Mouse (Mus musculus) heart, embryonic 13.5 days (tissue): Measurements from ENCODE around the gene Fhad1. TPM values are rescaled to one million over a fixed set of nuclear protein-coding genes. Genes with fewer than 3 reads are reported as not detected.
A peak's percentile ranks its signal among the peaks of the same experiment; 100 is the strongest.

Experiments
- ATAC-seq: fragments of 200-750 bp; cut with Nextera tagmentation; 2 replicates; pipeline ENCODE4 v1.8.0; 2017; ENCODE audit warnings: moderate TSS enrichment; ENCODE audit not compliant: insufficient number of reproducible peaks, low FRiP score, low TSS enrichment; ENCODE audit errors: extremely low read depth
- H3K27ac ChIP-seq: fragments of 300-500 bp; sonication (generic); replicated peaks from 2 replicates; pipeline ENCODE4 v1.5.1; 2015; ENCODE audit warnings: moderate library complexity, mild to moderate bottlenecking, inconsistent platforms
- H3K27me3 ChIP-seq: fragments of 300-500 bp; sonication (generic); replicated peaks from 2 replicates; pipeline ENCODE4 v1.6.1; 2015; ENCODE audit warnings: mild to moderate bottlenecking, inconsistent platforms
- H3K36me3 ChIP-seq: fragments of 300-500 bp; sonication (generic); 2 replicates; pipeline ENCODE4 v1.6.1; 2015; ENCODE audit warnings: mild to moderate bottlenecking, inconsistent platforms
- H3K4me1 ChIP-seq: fragments of 300-500 bp; sonication (generic); 2 replicates; pipeline ENCODE4 v1.6.1; 2015; ENCODE audit warnings: inconsistent platforms
- H3K4me2 ChIP-seq: fragments of 300-500 bp; sonication (generic); 2 replicates; pipeline ENCODE4 v1.6.1; 2015; ENCODE audit warnings: inconsistent platforms, mild to moderate bottlenecking, moderate library complexity
- H3K4me3 ChIP-seq: fragments of 300-500 bp; sonication (generic); 2 replicates; pipeline ENCODE4 v1.5.1; 2015; ENCODE audit warnings: moderate library complexity, mild to moderate bottlenecking, inconsistent platforms
- H3K9ac ChIP-seq: fragments of 300-500 bp; sonication (generic); 2 replicates; pipeline ENCODE4 v1.6.1; 2015; ENCODE audit warnings: inconsistent platforms, mild to moderate bottlenecking, moderate library complexity
- H3K9me3 ChIP-seq: fragments of 300-500 bp; sonication (generic); 2 replicates; pipeline ENCODE4 v1.6.1; 2016; ENCODE audit warnings: inconsistent platforms
- WGBS: fragments of 180-500 bp; shearing (Covaris S2); methylation state at CpG from one replicate; pipeline ENCODE4 v1.1.7; 2015; ENCODE audit warnings: mixed read lengths; 5-methylcytosine and 5-hydroxymethylcytosine counted together
- polyA plus RNA-seq: library from polyadenylated mRNA; unstranded; fragments of >200 nt; fragmentation: Nextera tagmentation; extraction: Ambion mirVana; gene quantifications from 2 replicates; pipeline ENCODE4 v1.2.1, GENCODE M21; 2015

Fhad1 gene
- polyA plus RNA-seq, 1 experiment from 2014 or later = 3.6 TPM

DNA sequence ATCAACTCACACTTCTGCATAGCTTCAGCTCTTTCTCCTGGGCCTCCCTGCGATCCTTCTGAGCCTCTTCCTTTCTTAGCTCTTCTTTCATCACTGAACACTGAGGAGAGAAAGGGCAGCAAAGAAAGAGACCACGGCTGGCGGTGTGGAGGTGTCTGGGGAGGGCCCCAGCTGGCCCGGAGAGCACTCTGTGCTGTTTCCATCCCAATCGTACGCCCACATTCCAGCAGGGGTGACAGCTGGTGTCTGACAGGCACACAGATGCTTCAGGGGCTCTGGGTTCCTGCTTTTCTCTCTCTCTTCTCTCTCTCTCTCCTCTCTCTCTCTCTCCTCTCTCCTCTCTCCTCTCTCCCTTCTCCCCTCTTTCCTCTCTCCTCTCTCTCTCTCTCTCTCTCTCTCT is 50.3 kb downstream of the Fhad1 start:
- no peaks in the 10 kb centered on the region for H3K9me3 ChIP-seq
- H3K9ac ChIP-seq = 0 out of 2 replicates have a peak overlapping the region, but pooled peaks have one; percentile 37
- WGBS = 6% methylated on average over 6 of the region's 6 CpGs
- ATAC-seq = peak; percentile 42; the same call in 1 of the 2 replicates
- peak overlapping the region; percentile 83 for H3K27ac ChIP-seq
- 0 out of 2 replicates have a peak, but pooled peaks cover 6% of the 10 kb centered on the region for H3K36me3 ChIP-seq
- H3K4me3 ChIP-seq = peak overlapping the region; percentile 24
- H3K4me2 ChIP-seq = peak overlapping the region; percentile 53
- no peaks in the 10 kb centered on the region for H3K27me3 ChIP-seq
- peaks cover 23% of the 10 kb centered on the region for H3K4me1 ChIP-seq

DNA sequence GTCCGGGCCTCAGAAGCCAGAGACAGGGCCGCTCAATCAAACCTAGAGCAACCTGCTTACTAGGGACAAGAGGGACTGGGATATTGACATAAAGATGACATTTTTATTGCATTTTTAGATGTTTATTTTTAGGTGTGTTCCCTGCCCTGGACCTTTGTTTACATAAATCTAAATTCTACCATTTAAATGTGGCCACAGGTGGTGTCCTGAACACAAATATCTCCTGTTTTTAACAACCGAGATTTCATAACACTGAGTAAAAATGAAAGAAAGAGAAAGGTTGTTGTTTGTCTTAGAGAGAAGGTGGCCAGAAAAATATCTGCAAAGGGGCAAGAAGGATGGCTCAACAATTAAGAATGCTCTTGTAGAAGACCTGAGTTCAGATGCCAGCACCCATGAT is 51.0 kb downstream of the Fhad1 start:
- no peaks in the 10 kb centered on the region for H3K27me3 ChIP-seq
- H3K4me1 ChIP-seq = peaks cover 23% of the 10 kb centered on the region
- H3K4me3 ChIP-seq = peak overlapping the region; percentile 24; the same call in 1 of the 2 replicates
- H3K27ac ChIP-seq = peak overlapping the region; percentile 83
- ATAC-seq = no peak
- peak overlapping the region; percentile 53 for H3K4me2 ChIP-seq
- H3K9me3 ChIP-seq = no peaks in the 10 kb centered on the region
- 70% methylated on average over 3 of the region's 3 CpGs for WGBS
- 0 out of 2 replicates have a peak, but pooled peaks cover 6% of the 10 kb centered on the region for H3K36me3 ChIP-seq
- no peak overlapping the region for H3K9ac ChIP-seq

DNA sequence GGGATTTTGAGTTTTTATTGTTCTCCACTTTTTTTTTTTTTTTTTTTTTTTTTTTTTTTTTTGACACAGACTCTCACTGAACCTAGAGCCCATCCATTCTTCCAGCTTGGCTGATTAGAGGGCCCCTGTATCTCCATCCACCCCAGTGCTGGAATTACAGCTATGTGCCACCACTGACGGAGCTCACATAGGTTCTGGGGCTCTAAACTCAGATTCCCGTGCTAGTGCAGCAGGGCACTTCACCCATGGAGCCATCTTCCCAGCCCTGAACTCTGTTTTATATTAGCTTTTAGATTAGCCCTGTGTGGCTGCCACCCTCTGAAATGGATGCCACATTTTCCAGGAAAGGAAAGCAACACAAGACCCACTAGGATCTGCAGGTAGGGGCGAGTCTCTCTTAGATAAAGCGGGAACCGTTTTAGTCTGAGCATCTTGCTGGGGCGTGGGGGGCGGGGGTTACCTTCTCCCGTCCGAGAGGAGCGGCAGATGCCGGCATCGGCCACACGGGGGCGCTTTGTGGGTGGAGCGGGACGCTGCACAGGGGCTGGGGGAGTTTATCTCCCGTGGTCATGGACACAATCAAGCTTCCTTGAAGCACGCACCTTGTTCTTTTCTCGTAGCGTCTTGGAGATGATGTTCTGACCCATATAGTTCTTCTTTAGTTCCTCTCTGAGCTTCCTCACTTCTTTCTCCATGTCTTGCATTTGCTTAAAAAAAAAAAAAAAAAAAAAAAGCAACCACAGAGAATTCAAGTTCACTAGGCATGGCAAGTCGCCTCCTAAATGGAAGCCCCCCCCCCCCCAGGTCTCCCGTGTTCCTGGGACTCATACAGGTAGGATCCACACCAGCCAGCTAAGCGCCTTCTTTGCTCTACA is 51.8 kb downstream of the Fhad1 start:
- Histone ChIP-seq H3K27ac (no peak overlapping the region; the same call in 1 of the 2 replicates), H3K9ac (no peak overlapping the region), H3K4me3 (peak overlapping the region; percentile 17; the same call in 1 of the 2 replicates), H3K4me2 (peak overlapping the region; percentile 40), H3K36me3 (0 out of 2 replicates have a peak, but pooled peaks cover 6% of the 10 kb centered on the region), H3K27me3 (no peaks in the 10 kb centered on the region), H3K4me1 (peaks cover 29% of the 10 kb centered on the region), H3K9me3 (no peaks in the 10 kb centered on the region)
- ATAC-seq = peak; percentile 46; the same call in 1 of the 2 replicates
- 12% methylated on average over 23 of the region's 23 CpGs for WGBS

DNA sequence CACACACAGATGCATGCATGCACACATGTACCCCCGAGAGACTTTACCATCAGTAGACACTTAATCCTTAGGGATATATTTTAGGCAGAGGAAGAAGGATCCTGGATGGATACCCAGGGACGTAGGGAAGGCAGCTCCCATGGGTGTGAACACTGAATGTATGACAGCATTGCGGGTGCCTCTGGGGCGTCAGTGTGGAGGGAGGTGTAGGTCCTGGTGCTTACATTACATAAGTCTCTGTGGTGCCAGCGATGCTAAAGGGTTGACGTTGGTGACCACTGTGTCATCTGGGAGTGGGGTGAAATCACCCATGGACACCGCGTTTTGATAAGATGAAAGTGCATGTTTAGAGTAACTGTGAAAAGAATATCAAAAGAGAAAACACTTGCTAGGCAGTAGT is 54.8 kb downstream of the Fhad1 start:
- H3K4me2 ChIP-seq = no peak overlapping the region
- no peak overlapping the region for H3K9ac ChIP-seq
- no peak overlapping the region for H3K4me3 ChIP-seq
- ATAC-seq = no peak
- H3K36me3 ChIP-seq = 0 out of 2 replicates have a peak, but pooled peaks cover 6% of the 10 kb centered on the region
- no peaks in the 10 kb centered on the region for H3K9me3 ChIP-seq
- 78% methylated on average over 8 of the region's 8 CpGs for WGBS
- H3K27ac ChIP-seq = no peak overlapping the region
- H3K27me3 ChIP-seq = no peaks in the 10 kb centered on the region
- peaks cover 29% of the 10 kb centered on the region for H3K4me1 ChIP-seq

DNA sequence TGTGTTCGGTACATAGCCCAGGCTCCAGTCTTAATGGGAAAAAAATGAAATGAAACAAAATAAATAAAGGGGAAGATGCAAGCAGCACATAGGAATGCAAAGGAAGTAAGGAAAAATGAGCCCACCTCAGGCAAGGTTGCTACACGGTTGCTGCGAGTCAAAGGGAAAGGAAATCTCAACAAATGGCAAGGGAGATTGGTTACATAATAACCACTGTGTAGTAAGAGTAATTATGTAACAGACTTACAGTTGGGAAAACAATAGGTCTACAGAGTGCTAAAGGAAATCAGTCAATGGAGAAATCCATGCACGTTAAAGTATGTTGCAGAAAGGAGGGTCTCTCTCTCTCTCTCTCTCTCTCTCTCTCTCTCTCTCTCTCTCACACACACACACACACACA is 55.3 kb downstream of the Fhad1 start:
- H3K9me3 ChIP-seq = no peaks in the 10 kb centered on the region
- no peak overlapping the region for H3K9ac ChIP-seq
- H3K4me2 ChIP-seq = no peak overlapping the region
- H3K27me3 ChIP-seq = no peaks in the 10 kb centered on the region
- 70% methylated on average over 4 of the region's 4 CpGs for WGBS
- H3K4me3 ChIP-seq = no peak overlapping the region
- H3K4me1 ChIP-seq = peaks cover 29% of the 10 kb centered on the region
- H3K36me3 ChIP-seq = 0 out of 2 replicates have a peak, but pooled peaks cover 6% of the 10 kb centered on the region
- H3K27ac ChIP-seq = no peak overlapping the region
- ATAC-seq = no peak

DNA sequence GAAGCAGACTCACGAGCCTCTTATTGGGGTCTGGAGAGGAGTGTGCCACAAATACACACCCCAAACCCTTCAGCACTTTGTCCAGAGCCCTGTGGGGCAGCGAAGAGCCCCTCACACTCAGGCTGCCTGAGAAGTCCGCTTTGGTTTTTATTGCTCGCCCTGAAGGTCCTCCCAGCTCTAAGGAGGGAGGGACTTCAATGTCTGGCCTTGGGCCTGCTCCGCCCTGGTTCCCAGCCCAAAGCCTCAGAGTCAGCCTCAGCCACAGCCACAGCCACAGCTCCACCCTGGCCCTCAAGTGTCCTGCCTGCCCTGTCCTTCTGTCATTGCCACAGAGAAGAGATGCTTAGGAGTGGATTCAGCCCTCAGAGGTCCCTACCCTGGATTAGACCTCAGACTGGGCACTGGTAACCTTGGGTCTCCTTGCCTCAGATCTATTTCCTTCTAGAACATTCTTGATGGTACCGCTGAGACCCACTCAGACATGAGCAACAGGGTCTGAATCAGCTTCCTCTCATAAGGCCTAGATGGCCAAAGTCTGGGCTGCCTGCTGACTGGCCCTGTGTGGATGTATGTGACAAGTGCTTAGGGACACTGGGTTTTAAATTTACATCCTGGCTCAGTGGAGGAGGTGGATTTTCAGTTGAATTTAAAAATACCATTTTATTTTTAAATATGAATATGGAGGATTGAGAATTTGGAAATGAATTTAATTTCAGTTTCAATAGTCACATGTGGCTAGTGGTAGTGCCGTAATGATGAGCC is 56.1 kb downstream of the Fhad1 start:
- ATAC-seq = peak; percentile 28; the same call in 1 of the 2 replicates
- H3K27ac ChIP-seq = peak overlapping the region; percentile 26; the same call in 1 of the 2 replicates
- 0 out of 2 replicates have a peak, but pooled peaks cover 6% of the 10 kb centered on the region for H3K36me3 ChIP-seq
- peaks cover 25% of the 10 kb centered on the region for H3K4me1 ChIP-seq
- no peak overlapping the region for H3K4me3 ChIP-seq
- no peaks in the 10 kb centered on the region for H3K27me3 ChIP-seq
- 56% methylated on average over 7 of the region's 7 CpGs for WGBS
- H3K4me2 ChIP-seq = no peak overlapping the region; the same call in 1 of the 2 replicates
- no peak overlapping the region for H3K9ac ChIP-seq
- H3K9me3 ChIP-seq = no peaks in the 10 kb centered on the region

DNA sequence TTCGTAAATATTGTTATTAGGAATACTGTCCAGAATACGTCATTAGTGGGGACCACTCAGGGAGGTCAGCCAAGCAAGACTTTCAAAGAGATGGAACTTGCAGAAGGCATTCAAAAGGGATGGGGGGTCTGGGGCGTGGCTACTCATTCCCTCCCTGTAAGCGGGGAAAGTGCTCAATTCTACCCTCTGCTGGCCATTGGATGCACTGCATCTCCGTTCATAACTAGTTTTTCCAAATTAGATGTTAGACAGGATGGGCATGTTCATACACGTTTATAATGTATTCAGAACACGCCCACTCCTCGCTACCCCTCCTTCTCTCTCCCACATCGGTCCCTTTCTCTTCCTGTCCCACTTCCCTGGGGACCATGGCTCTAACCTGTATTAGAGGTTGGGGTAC is 56.7 kb downstream of the Fhad1 start:
- 6% methylated on average over 9 of the region's 9 CpGs for WGBS

DNA sequence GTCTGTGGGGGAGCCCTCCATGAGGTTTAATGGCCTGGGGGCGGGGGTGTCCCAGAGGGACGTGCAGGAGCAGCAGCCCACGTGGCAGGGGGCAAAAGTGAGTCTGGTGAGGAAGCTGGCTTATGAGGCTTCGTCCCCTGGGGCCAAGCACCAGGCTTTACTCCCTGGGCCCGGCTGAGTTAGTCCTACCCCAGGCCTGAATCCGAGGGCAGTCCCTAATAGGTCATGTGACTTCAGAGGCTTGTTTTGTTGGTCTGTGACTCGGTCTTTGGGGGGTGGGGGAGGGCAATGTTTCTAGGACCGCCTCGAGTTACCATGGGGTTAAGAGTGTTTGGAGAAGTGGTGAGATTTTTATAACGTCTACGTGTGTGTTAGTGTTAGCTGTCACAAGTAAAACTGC is 57.1 kb downstream of the Fhad1 start:
- Histone ChIP-seq H3K9ac (no peak overlapping the region), H3K9me3 (no peaks in the 10 kb centered on the region), H3K27me3 (no peaks in the 10 kb centered on the region), H3K4me2 (peak overlapping the region; percentile 30), H3K27ac (no peak overlapping the region), H3K4me3 (no peak overlapping the region), H3K4me1 (peaks cover 25% of the 10 kb centered on the region), H3K36me3 (0 out of 2 replicates have a peak, but pooled peaks cover 6% of the 10 kb centered on the region)
- no peak for ATAC-seq
- 35% methylated on average over 11 of the region's 11 CpGs for WGBS

More for the DNA sequence above, 56.7 kb downstream of the Fhad1 start:
- no peak for ATAC-seq
- Histone ChIP-seq H3K27ac (peak overlapping the region; percentile 26; the same call in 1 of the 2 replicates), H3K9me3 (no peaks in the 10 kb centered on the region), H3K4me3 (no peak overlapping the region), H3K4me1 (peaks cover 25% of the 10 kb centered on the region), H3K36me3 (0 out of 2 replicates have a peak, but pooled peaks cover 6% of the 10 kb centered on the region), H3K4me2 (peak overlapping the region; percentile 30), H3K27me3 (no peaks in the 10 kb centered on the region), H3K9ac (no peak overlapping the region)

DNA sequence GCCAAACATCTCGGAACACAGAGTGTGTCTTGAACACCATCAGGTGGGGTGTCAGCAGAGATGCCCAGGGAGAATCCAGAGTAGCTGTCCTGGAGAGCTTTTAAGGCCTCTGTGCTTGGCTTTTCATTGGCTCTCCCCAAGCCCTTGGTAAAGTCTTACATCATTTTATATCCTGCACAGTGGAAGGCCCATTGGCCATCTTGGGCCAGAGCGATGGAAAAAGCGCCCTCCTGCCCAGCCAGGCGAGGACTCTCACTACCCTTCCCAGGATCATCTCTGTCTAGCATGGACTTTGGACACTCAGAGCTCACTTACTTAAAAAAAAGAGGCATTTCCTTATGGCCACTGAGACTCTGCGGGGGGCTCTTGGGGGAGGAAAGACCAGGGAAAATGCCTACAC is 58.0 kb downstream of the Fhad1 start:
- WGBS = 85% methylated on average over 5 of the region's 5 CpGs
- no peak overlapping the region for H3K9ac ChIP-seq
- no peak overlapping the region for H3K4me3 ChIP-seq
- H3K4me1 ChIP-seq = peaks cover 33% of the 10 kb centered on the region
- H3K27me3 ChIP-seq = no peaks in the 10 kb centered on the region
- no peak overlapping the region for H3K27ac ChIP-seq
- no peak for ATAC-seq
- no peaks in the 10 kb centered on the region for H3K9me3 ChIP-seq
- no peak overlapping the region for H3K4me2 ChIP-seq
- 0 out of 2 replicates have a peak, but pooled peaks cover 5% of the 10 kb centered on the region for H3K36me3 ChIP-seq

DNA sequence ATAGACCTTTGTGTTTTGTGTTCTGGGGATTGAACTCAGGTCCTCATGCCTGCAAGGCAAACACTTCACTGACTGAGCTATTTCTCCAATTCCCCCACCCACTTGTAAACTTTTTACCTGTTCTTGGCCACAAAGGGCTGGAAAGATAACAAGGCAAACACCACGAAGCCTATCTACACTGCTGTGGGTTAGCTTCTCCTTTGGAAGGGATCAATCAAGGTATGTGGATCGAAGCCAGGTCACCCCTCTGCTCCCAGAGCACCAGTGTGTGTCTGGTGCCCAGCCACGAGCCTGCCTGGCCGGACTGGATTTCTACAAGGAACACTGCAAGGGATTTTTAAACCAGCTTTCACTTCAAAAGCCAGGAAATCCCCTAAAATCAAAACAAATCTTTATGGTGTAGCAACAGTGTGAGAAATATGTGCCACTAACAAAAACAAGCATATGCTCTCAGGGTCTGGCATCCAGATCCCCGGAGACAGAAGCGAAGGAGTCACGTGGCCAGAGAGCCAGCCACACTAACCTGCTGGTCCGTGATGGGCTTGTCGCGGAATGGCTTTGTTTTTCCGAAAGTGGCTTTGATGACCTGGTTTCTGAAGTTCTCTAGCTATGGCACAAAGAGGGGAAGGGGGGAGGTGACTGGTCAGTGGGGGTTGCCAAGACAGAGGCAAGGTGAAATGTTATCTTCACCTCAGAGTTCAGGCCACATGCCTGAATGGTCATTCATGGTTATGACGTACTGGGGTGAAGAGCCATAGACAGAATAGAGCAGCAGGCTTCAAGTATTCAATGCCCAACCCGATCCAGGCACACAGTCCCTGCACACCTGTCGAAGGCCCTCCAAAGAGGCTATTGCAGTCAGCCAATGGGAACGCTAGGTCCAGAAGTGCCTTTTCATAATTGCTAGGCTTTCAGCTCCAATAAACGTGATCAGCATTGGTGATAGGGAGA is 59.8 kb downstream of the Fhad1 start:
- Histone ChIP-seq H3K4me2 (no peak overlapping the region), H3K36me3 (no peaks in the 10 kb centered on the region), H3K9me3 (no peaks in the 10 kb centered on the region), H3K4me3 (no peak overlapping the region), H3K27ac (no peak overlapping the region), H3K27me3 (no peaks in the 10 kb centered on the region), H3K9ac (no peak overlapping the region), H3K4me1 (peaks cover 42% of the 10 kb centered on the region)
- no peak for ATAC-seq
- 66% methylated on average over 16 of the region's 16 CpGs for WGBS
